Mouse (Mus musculus): Measurements from ENCODE around the gene Gm10382. TPM values are rescaled to one million over a fixed set of nuclear protein-coding genes. Genes with fewer than 3 reads are reported as not detected.
A peak's percentile ranks its signal among the peaks of the same experiment; 100 is the strongest.

Gene Gm10382
- polyA plus RNA-seq, 1 experiment from 2014 or later: 0.65 TPM

GRCm38 (mm10) chr5:125403481-125404465 lies 14.7 kb downstream of the Gm10382 start:
- ATAC-seq (ENCODE audit: low FRiP score, low read depth): peak; percentile 17; the same call in 1 of the 2 replicates
- peak overlapping the region; percentile 62 for H3K4me2 ChIP-seq
- H3K9ac ChIP-seq: peak overlapping the region; percentile 43
- 12% methylated on average over 31 of the region's 31 CpGs for WGBS
- H3K4me3 ChIP-seq: peak overlapping the region; percentile 37
- no peaks in the 10 kb centered on the region for H3K9me3 ChIP-seq
- no peaks in the 10 kb centered on the region for H3K36me3 ChIP-seq
- no peaks in the 10 kb centered on the region for H3K27me3 ChIP-seq
- H3K4me1 ChIP-seq (replicated peaks): peaks cover 19% of the 10 kb centered on the region
- peak overlapping the region; percentile 73 for H3K27ac ChIP-seq (replicated peaks)

GRCm38 (mm10) chr5:125404536-125404902 lies 15.4 kb downstream of the Gm10382 start:
- H3K4me2 ChIP-seq: peak overlapping the region; percentile 62
- H3K9me3 ChIP-seq: no peaks in the 10 kb centered on the region
- WGBS: 2% methylated on average over 7 of the region's 7 CpGs

GRCm38 (mm10) chr5:125404903-125405545 lies 15.9 kb downstream of the Gm10382 start:
- Histone ChIP-seq H3K4me3 (peak overlapping the region; percentile 62), H3K9ac (peak overlapping the region; percentile 58), H3K4me1 (replicated peaks) (peaks cover 24% of the 10 kb centered on the region), H3K27ac (replicated peaks) (peak overlapping the region; percentile 91), H3K4me2 (peak overlapping the region; percentile 62), H3K9me3 (no peaks in the 10 kb centered on the region), H3K36me3 (no peaks in the 10 kb centered on the region), H3K27me3 (no peaks in the 10 kb centered on the region)
- WGBS: under 1% methylated on average over 28 of the region's 28 CpGs
- 0 out of 2 replicates have a peak, but pooled peaks have one; percentile 17 for ATAC-seq (ENCODE audit: low FRiP score, low read depth)

More at GRCm38 (mm10) chr5:125404536-125404902, 15.4 kb downstream of the Gm10382 start:
- Histone ChIP-seq H3K27me3 (no peaks in the 10 kb centered on the region), H3K4me1 (replicated peaks) (peaks cover 20% of the 10 kb centered on the region), H3K9ac (peak overlapping the region; percentile 58), H3K4me3 (peak overlapping the region; percentile 62), H3K36me3 (no peaks in the 10 kb centered on the region), H3K27ac (replicated peaks) (peak overlapping the region; percentile 91)
- ATAC-seq (ENCODE audit: low FRiP score, low read depth): no peak

- Histone ChIP-seq H3K9me3 (no peaks in the 10 kb centered on the region), H3K27ac (replicated peaks) (peak overlapping the region; percentile 91), H3K27me3 (no peaks in the 10 kb centered on the region), H3K36me3 (no peaks in the 10 kb centered on the region), H3K4me3 (peak overlapping the region; percentile 62), H3K4me1 (replicated peaks) (peaks cover 24% of the 10 kb centered on the region), H3K4me2 (peak overlapping the region; percentile 62), H3K9ac (peak overlapping the region; percentile 62)
- WGBS: under 1% methylated on average over 31 of the region's 31 CpGs
- peak; percentile 59 for ATAC-seq (ENCODE audit: low FRiP score, low read depth)
These were observed 16.6 kb downstream of the Gm10382 start for GRCm38 (mm10) chr5:125405546-125406248.

GRCm38 (mm10) chr5:125406322-125407016 lies 17.3 kb downstream of the Gm10382 start:
- Histone ChIP-seq H3K4me2 (peak overlapping the region; percentile 62), H3K36me3 (no peaks in the 10 kb centered on the region), H3K4me1 (replicated peaks) (peaks cover 24% of the 10 kb centered on the region), H3K9ac (peak overlapping the region; percentile 52), H3K27ac (replicated peaks) (peak overlapping the region; percentile 91), H3K4me3 (peak overlapping the region; percentile 62), H3K9me3 (no peaks in the 10 kb centered on the region), H3K27me3 (no peaks in the 10 kb centered on the region)
- 2% methylated on average over 20 of the region's 20 CpGs for whole genome bisulfite sequencing
- ATAC-seq (ENCODE audit: low FRiP score, low read depth): peak; percentile 32; the same call in 1 of the 2 replicates

- ATAC-seq (ENCODE audit: low FRiP score, low read depth): no peak
- Histone ChIP-seq H3K9ac (peak overlapping the region; percentile 52), H3K9me3 (no peaks in the 10 kb centered on the region), H3K27me3 (no peaks in the 10 kb centered on the region), H3K4me1 (replicated peaks) (peaks cover 24% of the 10 kb centered on the region), H3K4me2 (peak overlapping the region; percentile 62), H3K36me3 (no peaks in the 10 kb centered on the region), H3K27ac (replicated peaks) (peak overlapping the region; percentile 91), H3K4me3 (peak overlapping the region; percentile 62)
- 61% methylated on average over 13 of the region's 13 CpGs for WGBS
These were observed 18.1 kb downstream of the Gm10382 start for GRCm38 (mm10) chr5:125407020-125407830.

- Histone ChIP-seq H3K4me3 (no peak overlapping the region), H3K36me3 (peaks cover 2% of the 10 kb centered on the region; the same call in 1 of the 2 replicates), H3K9me3 (no peaks in the 10 kb centered on the region), H3K27me3 (no peaks in the 10 kb centered on the region), H3K4me1 (replicated peaks) (peaks cover 24% of the 10 kb centered on the region), H3K27ac (replicated peaks) (no peak overlapping the region), H3K4me2 (0 out of 2 replicates have a peak overlapping the region, but pooled peaks have one; percentile 50), H3K9ac (no peak overlapping the region)
- 75% methylated on average over 14 of the region's 14 CpGs for WGBS
- ATAC-seq (ENCODE audit: low FRiP score, low read depth): no peak
These were observed 18.9 kb downstream of the Gm10382 start for GRCm38 (mm10) chr5:125407910-125408575.

- Histone ChIP-seq H3K9ac (no peak overlapping the region), H3K27ac (replicated peaks) (peak overlapping the region; percentile 74), H3K36me3 (peaks cover 8% of the 10 kb centered on the region), H3K9me3 (no peaks in the 10 kb centered on the region), H3K27me3 (no peaks in the 10 kb centered on the region), H3K4me3 (peak overlapping the region; percentile 35), H3K4me1 (replicated peaks) (peaks cover 18% of the 10 kb centered on the region), H3K4me2 (peak overlapping the region; percentile 50)
- WGBS: under 1% methylated on average over 13 of the region's 13 CpGs
- peak; percentile 37 for ATAC-seq (ENCODE audit: low FRiP score, low read depth)
These were observed 19.7 kb downstream of the Gm10382 start for GRCm38 (mm10) chr5:125408842-125409241.

- peak overlapping the region; percentile 50 for H3K4me2 ChIP-seq
- 12% methylated on average over 20 of the region's 20 CpGs for WGBS
- no peaks in the 10 kb centered on the region for H3K9me3 ChIP-seq
- H3K36me3 ChIP-seq: peaks cover 12% of the 10 kb centered on the region
- no peak for ATAC-seq (ENCODE audit: low FRiP score, low read depth)
- no peak overlapping the region for H3K9ac ChIP-seq
- H3K27me3 ChIP-seq: no peaks in the 10 kb centered on the region
- peak overlapping the region; percentile 35 for H3K4me3 ChIP-seq
- H3K4me1 ChIP-seq (replicated peaks): peaks cover 17% of the 10 kb centered on the region
- H3K27ac ChIP-seq (replicated peaks): peak overlapping the region; percentile 74
These were observed 20.4 kb downstream of the Gm10382 start for GRCm38 (mm10) chr5:125409348-125410090.
